Mouse (Mus musculus): ENCODE measurements around the gene Gm3072. TPM values are rescaled to one million over a fixed set of nuclear protein-coding genes. Genes with fewer than 3 reads are reported as not detected.

The Gm3072 gene
- not detected for polyA plus RNA-seq (2015; fragmentation: Illumina TruSeq; extraction: RNeasy Lipid Tissue Mini Kit (QIAGEN cat#74804); ENCODE audit: insufficient read depth, low replicate concordance)

GRCm38 (mm10) chr14:41624512-41624911 is at the start of gene Gm3072:
Gene Gm3072 (minus strand): TSS chr14:41624612.

GRCm38 (mm10) chr14:41646387-41646786 is 22.0 kb upstream of the Gm3072 start, which contains the start of gene Gm3676:
Gene Gm3676 (minus strand): TSS chr14:41646487.

GRCm38 (mm10) chr14:41572911-41573310 is 51.5 kb downstream of the Gm3072 start, which contains the start of gene 1700049E17Rik2:
Gene 1700049E17Rik2 (plus strand): TSS chr14:41573211.

Other genes starting within 250 kb of the Gm3072 start
- gene Gm7945, start 238.2 kb downstream of the Gm3072 start, polyA plus RNA-seq (2015; fragmentation: Illumina TruSeq; extraction: RNeasy Lipid Tissue Mini Kit (QIAGEN cat#74804); ENCODE audit: insufficient read depth, low replicate concordance): not detected
- gene Gm6482, start 216.3 kb downstream of the Gm3072 start, polyA plus RNA-seq (2015; fragmentation: Illumina TruSeq; extraction: RNeasy Lipid Tissue Mini Kit (QIAGEN cat#74804); ENCODE audit: insufficient read depth, low replicate concordance): not detected
- gene Gm7954, start 171.1 kb downstream of the Gm3072 start, polyA plus RNA-seq (2015; fragmentation: Illumina TruSeq; extraction: RNeasy Lipid Tissue Mini Kit (QIAGEN cat#74804); ENCODE audit: insufficient read depth, low replicate concordance): not detected
- gene Gm3486, start 135.1 kb downstream of the Gm3072 start, polyA plus RNA-seq (2015; fragmentation: Illumina TruSeq; extraction: RNeasy Lipid Tissue Mini Kit (QIAGEN cat#74804); ENCODE audit: insufficient read depth, low replicate concordance): not detected
- gene Gm7970, start 69.0 kb downstream of the Gm3072 start, polyA plus RNA-seq (2015; fragmentation: Illumina TruSeq; extraction: RNeasy Lipid Tissue Mini Kit (QIAGEN cat#74804); ENCODE audit: insufficient read depth, low replicate concordance): not detected
- gene 1700049E17Rik2, start 51.4 kb downstream of the Gm3072 start, polyA plus RNA-seq (2015; fragmentation: Illumina TruSeq; extraction: RNeasy Lipid Tissue Mini Kit (QIAGEN cat#74804); ENCODE audit: insufficient read depth, low replicate concordance): not detected
- not detected for gene Gm3676, start 21.9 kb upstream of the Gm3072 start, polyA plus RNA-seq (2015; fragmentation: Illumina TruSeq; extraction: RNeasy Lipid Tissue Mini Kit (QIAGEN cat#74804); ENCODE audit: insufficient read depth, low replicate concordance)
- not detected for gene Gm8068, start 77.3 kb upstream of the Gm3072 start, polyA plus RNA-seq (2015; fragmentation: Illumina TruSeq; extraction: RNeasy Lipid Tissue Mini Kit (QIAGEN cat#74804); ENCODE audit: insufficient read depth, low replicate concordance)
- not detected for gene Gm7929, start 126.0 kb upstream of the Gm3072 start, polyA plus RNA-seq (2015; fragmentation: Illumina TruSeq; extraction: RNeasy Lipid Tissue Mini Kit (QIAGEN cat#74804); ENCODE audit: insufficient read depth, low replicate concordance)
- gene Gm47189, start 147.8 kb upstream of the Gm3072 start, polyA plus RNA-seq (2015; fragmentation: Illumina TruSeq; extraction: RNeasy Lipid Tissue Mini Kit (QIAGEN cat#74804); ENCODE audit: insufficient read depth, low replicate concordance): not detected

Measured in spleen, adult 10 weeks (tissue).